Mouse (Mus musculus) CD4-positive, CD25-positive, alpha-beta regulatory T cell (primary cell): ENCODE results near the gene Coq8b. TPM values are rescaled to one million over a fixed set of nuclear protein-coding genes. Genes with fewer than 3 reads are reported as not detected.

ENCODE experiments used
- polyA plus RNA-seq: library from polyadenylated mRNA; unstranded; fragments of 100-300 nt; shearing (Covaris generic); gene quantifications from one replicate; pipeline ENCODE4 v1.2.1, GENCODE M21; 2017

The Coq8b gene
- 22.8 TPM for polyA plus RNA-seq

GRCm38 (mm10) chr7:27232781-27233281 lies at the start of gene Coq8b:
TSS of gene Coq8b (plus strand) at chr7:27233023.

DNA sequence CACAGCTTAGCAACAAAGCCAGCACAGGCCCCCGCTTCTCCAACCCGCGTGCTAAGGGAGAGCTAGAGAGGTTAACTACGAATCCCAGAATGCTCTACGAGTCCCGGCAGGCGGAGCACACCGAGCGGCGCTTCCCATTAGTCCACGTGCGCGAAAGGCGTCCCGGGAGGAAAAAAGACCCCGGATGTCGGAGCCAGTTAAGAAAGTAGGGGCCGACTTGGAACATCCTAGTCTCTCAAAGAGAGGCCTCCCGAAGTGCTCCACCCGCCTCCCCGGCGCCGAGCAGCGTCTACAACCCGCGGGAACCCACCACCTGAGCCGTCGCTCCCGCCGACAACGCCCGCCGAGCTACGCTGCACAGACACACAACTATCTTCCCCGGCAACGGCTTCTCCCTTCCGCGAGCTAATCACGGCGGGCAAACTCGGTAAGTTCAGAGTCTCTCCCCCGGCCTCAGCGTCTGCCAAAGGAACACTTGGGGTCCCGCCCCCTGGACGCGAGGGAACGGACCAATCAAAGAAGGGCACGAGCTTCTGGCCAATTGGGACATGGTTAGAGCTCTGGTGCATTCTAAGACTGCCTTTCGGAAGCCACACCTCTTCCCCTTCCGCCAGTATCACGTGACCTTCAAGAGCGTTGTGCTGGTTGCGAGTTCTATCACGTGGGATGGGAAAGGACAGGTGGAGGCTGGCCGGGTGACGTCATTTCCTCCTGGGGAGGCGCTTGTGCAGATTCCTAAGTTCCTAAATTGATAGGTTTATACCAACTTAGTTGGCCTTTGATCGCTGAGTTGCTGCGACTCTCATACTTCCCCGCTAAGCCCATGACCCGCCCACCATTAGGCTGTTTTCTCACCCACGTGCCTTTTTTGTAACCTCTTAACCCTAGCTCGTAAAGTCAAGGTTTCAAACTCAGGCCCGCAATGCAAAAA lies 36.9 kb upstream of the Coq8b start, which contains the start of the genes BC024978 and Snrpa:
Gene BC024978 (plus strand): TSS at position 101 of the 931 bp plus-strand sequence.
Gene Snrpa (minus strand): TSS at position 591 of the 931 bp plus-strand sequence.

GRCm38 (mm10) chr7:27228281-27228821 lies 4.5 kb upstream of the Coq8b start, which contains the start of gene Itpkc:
TSS of gene Itpkc (minus strand) at chr7:27228661.

GRCm38 (mm10) chr7:27258205-27258899 lies 25.5 kb downstream of the Coq8b start, which contains the start of gene Numbl:
TSS of gene Numbl (plus strand) at chr7:27258433.

Other genes with a start within 250 kb of the Coq8b start
- not detected for gene Cyp2a12, start 203.9 kb upstream of the Coq8b start, polyA plus RNA-seq
- gene Cyp2f2, start 113.1 kb upstream of the Coq8b start, polyA plus RNA-seq, result not detected
- 0.12 TPM for gene Cyp2t4, start 79.3 kb upstream of the Coq8b start, polyA plus RNA-seq
- gene Egln2, start 66.2 kb upstream of the Coq8b start, polyA plus RNA-seq, result 75.4 TPM
- gene Rab4b, start 54.1 kb upstream of the Coq8b start, polyA plus RNA-seq, result 160 TPM
- 1.5 TPM for gene Gm21983, start 51.9 kb upstream of the Coq8b start, polyA plus RNA-seq
- not detected for gene Mia, start 51.9 kb upstream of the Coq8b start, polyA plus RNA-seq
- 1.3 TPM for gene BC024978, start 37.2 kb upstream of the Coq8b start, polyA plus RNA-seq
- gene Snrpa, start 36.8 kb upstream of the Coq8b start, polyA plus RNA-seq, result 105 TPM
- gene Itpkc, start 4.4 kb upstream of the Coq8b start, polyA plus RNA-seq, result 13.9 TPM
- gene Numbl, start 25.4 kb downstream of the Coq8b start, polyA plus RNA-seq, result 1.8 TPM
- 1.1 TPM for gene Ltbp4, start 104.7 kb downstream of the Coq8b start, polyA plus RNA-seq
- gene Shkbp1, start 123.0 kb downstream of the Coq8b start, polyA plus RNA-seq, result 78.9 TPM
- not detected for gene Gm20479, start 124.4 kb downstream of the Coq8b start, polyA plus RNA-seq
- gene Sptbn4, start 214.7 kb downstream of the Coq8b start, polyA plus RNA-seq, result 0.60 TPM
- 14.3 TPM for gene Blvrb, start 215.0 kb downstream of the Coq8b start, polyA plus RNA-seq
- 49.7 TPM for gene Sertad3, start 240.7 kb downstream of the Coq8b start, polyA plus RNA-seq